Mouse (Mus musculus): ENCODE results near the gene H2afx. TPM values are rescaled to one million over a fixed set of nuclear protein-coding genes. Genes with fewer than 3 reads are reported as not detected.
"Not testable (repeated sequence)": the region's sequence is repeated elsewhere in the genome, so short reads cannot be mapped to it uniquely, and the experiment has no call there.

Gene H2afx
- 100 to 1,000 TPM; 157 to 164 TPM for total RNA-seq (2021)

GRCm38 (mm10) chr9:44334396-44335330, at the start of gene H2afx:
TSS of gene H2afx (plus strand) at chr9:44334694.
- peak; percentile 98 for DNase-seq

GRCm38 (mm10) chr9:44286256-44286850, 48.1 kb upstream of the H2afx start:
- no peak for DNase-seq

- no peak for DNase-seq
These were observed 47.5 kb upstream of the H2afx start for GRCm38 (mm10) chr9:44287003-44287400.

- peak; percentile 27 for DNase-seq
These were observed 47.0 kb upstream of the H2afx start for GRCm38 (mm10) chr9:44287401-44288075.

GRCm38 (mm10) chr9:44288076-44288958, 46.2 kb upstream of the H2afx start, which contains the start of gene Abcg4:
TSS of gene Abcg4 (minus strand) at chr9:44288615.
- peak; percentile 25 for DNase-seq

- DNase-seq: no peak
These were observed 45.6 kb upstream of the H2afx start for GRCm38 (mm10) chr9:44288959-44289291.

- DNase-seq: peak; percentile 44
These were observed 42.0 kb upstream of the H2afx start for GRCm38 (mm10) chr9:44292490-44292889.

GRCm38 (mm10) chr9:44300001-44300400, 34.5 kb upstream of the H2afx start:
- not testable (repeated sequence) for DNase-seq

GRCm38 (mm10) chr9:44305466-44306079, 28.9 kb upstream of the H2afx start, which contains the start of gene Hinfp:
TSS of gene Hinfp (minus strand) at chr9:44305671.
- DNase-seq: peak; percentile 98

GRCm38 (mm10) chr9:44306532-44306931, 28.0 kb upstream of the H2afx start:
- no peak for DNase-seq

- DNase-seq: no peak
These were observed 27.2 kb upstream of the H2afx start for GRCm38 (mm10) chr9:44307248-44307647.

GRCm38 (mm10) chr9:44309756-44310155, 24.7 kb upstream of the H2afx start:
- no peak for DNase-seq

GRCm38 (mm10) chr9:44310750-44311135, 23.8 kb upstream of the H2afx start:
- no peak for DNase-seq

- peak; percentile 48 for DNase-seq
These were observed 23.1 kb upstream of the H2afx start for GRCm38 (mm10) chr9:44311136-44312134.

- no peak for DNase-seq
These were observed 20.8 kb upstream of the H2afx start for GRCm38 (mm10) chr9:44313476-44314256.

- DNase-seq: no peak
These were observed 20.3 kb upstream of the H2afx start for GRCm38 (mm10) chr9:44314257-44314547.

- DNase-seq: no peak
These were observed 19.6 kb upstream of the H2afx start for GRCm38 (mm10) chr9:44314910-44315309.

GRCm38 (mm10) chr9:44317452-44317851, 17.0 kb upstream of the H2afx start:
- no peak for DNase-seq

- no peak for DNase-seq
These were observed 16.2 kb upstream of the H2afx start for GRCm38 (mm10) chr9:44318076-44318825.
